Mouse (Mus musculus) forebrain, embryonic 14.5 days (tissue): ENCODE measurements around the gene Exd1. TPM values are rescaled to one million over a fixed set of nuclear protein-coding genes. Genes with fewer than 3 reads are reported as not detected.

ENCODE experiments used
- ATAC-seq: fragments of 200-750 bp; cut with Nextera tagmentation; 2 replicates; pipeline ENCODE4 v1.8.0; 2017; ENCODE audit warnings: mild to moderate bottlenecking, moderate library complexity
- DNase-seq: peaks from one replicate; pipeline ENCODE4 v3.0.0-alpha.2; 2015; ENCODE audit warnings: low spot score
- H3K27ac ChIP-seq: fragments of 300-500 bp; sonication (generic); 2 replicates; pipeline ENCODE4 v1.5.1; 2014; ENCODE audit warnings: low read depth, mild to moderate bottlenecking, control low read depth, low read length, moderate library complexity
- H3K27me3 ChIP-seq: fragments of 300-500 bp; sonication (generic); replicated peaks from 2 replicates; pipeline ENCODE4 v1.6.1; 2014; ENCODE audit warnings: low read length, control low read depth, mixed read lengths; ENCODE audit not compliant: control insufficient read depth, insufficient read depth
- H3K36me3 ChIP-seq: fragments of 300-500 bp; sonication (generic); 2 replicates; pipeline ENCODE4 v1.6.1; 2014; ENCODE audit warnings: low read length, control low read depth; ENCODE audit not compliant: control insufficient read depth, insufficient read depth
- H3K4me1 ChIP-seq: fragments of 300-500 bp; sonication (generic); 2 replicates; pipeline ENCODE4 v1.6.1; 2014; ENCODE audit warnings: antibody characterized with exemption, low read length, control low read depth; ENCODE audit not compliant: control insufficient read depth, insufficient read depth
- H3K4me2 ChIP-seq: fragments of 300-500 bp; sonication (generic); 2 replicates; pipeline ENCODE4 v1.6.1; 2014; ENCODE audit warnings: mild to moderate bottlenecking, control low read depth, low read length
- H3K4me3 ChIP-seq: fragments of 300-500 bp; sonication (generic); 2 replicates; pipeline ENCODE4 v1.5.1; 2014; ENCODE audit warnings: low read depth, low read length, control low read depth
- H3K9ac ChIP-seq: fragments of 300-500 bp; sonication (generic); 2 replicates; pipeline ENCODE4 v1.6.1; 2014; ENCODE audit warnings: mild to moderate bottlenecking, low read length, control low read depth, moderate library complexity
- H3K9me3 ChIP-seq: fragments of 300-500 bp; sonication (generic); replicated peaks from 2 replicates; pipeline ENCODE4 v1.6.1; 2016; ENCODE audit warnings: low read length, control low read depth, mixed read lengths; ENCODE audit not compliant: control insufficient read depth
- WGBS: fragments of 180-500 bp; shearing (Covaris S2); extraction: QIAGEN DNeasy Blood & Tissue Kit; methylation state at CpG from one replicate; pipeline ENCODE4 v1.1.7; 2014; 5-methylcytosine and 5-hydroxymethylcytosine counted together
- polyA plus RNA-seq: library from polyadenylated mRNA; unstranded; fragments of >200 nt; fragmentation: Nextera tagmentation; extraction: Ambion mirVana; gene quantifications from 2 replicates; pipeline ENCODE4 v1.2.1, GENCODE M21; 2014

Exd1 gene
- polyA plus RNA-seq, 1 experiment from 2014 or later, result 0.29 TPM

DNA sequence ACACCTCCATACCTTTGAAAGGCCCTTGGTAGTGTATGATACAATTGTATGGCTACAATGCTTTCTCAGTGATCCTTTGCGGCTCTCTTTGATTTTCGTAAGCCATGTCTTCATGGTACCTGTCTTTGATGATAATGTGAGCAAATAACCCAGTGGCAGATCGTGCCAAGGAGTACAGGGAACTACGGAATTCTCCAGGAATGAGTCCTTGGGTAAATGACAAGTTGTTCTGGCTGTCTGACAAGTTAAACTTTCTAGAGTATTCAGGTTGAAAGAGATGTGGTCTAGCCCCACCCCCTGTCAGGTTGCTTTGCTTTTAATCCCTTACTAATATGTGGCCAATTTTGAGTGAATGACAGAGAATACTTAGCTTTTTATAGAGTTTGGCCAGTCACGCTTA, 1.3 kb upstream of the Exd1 start:
- Histone ChIP-seq H3K4me3 (peak overlapping the region; percentile 85), H3K9ac (peak overlapping the region; percentile 86), H3K27ac (no peak overlapping the region), H3K36me3 (no peaks in the 10 kb centered on the region), H3K4me2 (peak overlapping the region; percentile 74), H3K9me3 (no peaks in the 10 kb centered on the region), H3K4me1 (peaks cover 12% of the 10 kb centered on the region), H3K27me3 (no peaks in the 10 kb centered on the region)
- no peak for ATAC-seq
- WGBS, result 72% methylated on average over 5 of the region's 5 CpGs
- peak; percentile 2 for DNase-seq

DNA sequence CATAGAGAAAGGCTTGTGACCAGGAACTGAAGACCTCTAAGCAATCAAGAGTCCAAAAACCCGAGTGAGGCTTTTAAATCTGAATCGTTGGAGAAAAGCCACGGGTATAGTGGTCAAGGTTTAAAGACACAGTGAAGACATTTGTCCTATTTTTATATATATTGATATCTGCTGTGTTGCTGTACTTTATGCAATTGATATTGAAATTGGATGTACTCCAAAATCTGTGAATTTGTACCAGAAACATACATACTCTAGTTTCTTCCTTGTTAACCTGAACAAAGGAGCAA, 889 bp upstream of the Exd1 start:
- Histone ChIP-seq H3K27me3 (no peaks in the 10 kb centered on the region), H3K4me1 (peaks cover 12% of the 10 kb centered on the region), H3K4me3 (peak overlapping the region; percentile 85), H3K9ac (peak overlapping the region; percentile 86), H3K36me3 (no peaks in the 10 kb centered on the region), H3K4me2 (peak overlapping the region; percentile 74), H3K9me3 (no peaks in the 10 kb centered on the region), H3K27ac (no peak overlapping the region)
- ATAC-seq (no peak), DNase-seq (no peak)
- WGBS, result 10% methylated on average over 3 of the region's 3 CpGs

DNA sequence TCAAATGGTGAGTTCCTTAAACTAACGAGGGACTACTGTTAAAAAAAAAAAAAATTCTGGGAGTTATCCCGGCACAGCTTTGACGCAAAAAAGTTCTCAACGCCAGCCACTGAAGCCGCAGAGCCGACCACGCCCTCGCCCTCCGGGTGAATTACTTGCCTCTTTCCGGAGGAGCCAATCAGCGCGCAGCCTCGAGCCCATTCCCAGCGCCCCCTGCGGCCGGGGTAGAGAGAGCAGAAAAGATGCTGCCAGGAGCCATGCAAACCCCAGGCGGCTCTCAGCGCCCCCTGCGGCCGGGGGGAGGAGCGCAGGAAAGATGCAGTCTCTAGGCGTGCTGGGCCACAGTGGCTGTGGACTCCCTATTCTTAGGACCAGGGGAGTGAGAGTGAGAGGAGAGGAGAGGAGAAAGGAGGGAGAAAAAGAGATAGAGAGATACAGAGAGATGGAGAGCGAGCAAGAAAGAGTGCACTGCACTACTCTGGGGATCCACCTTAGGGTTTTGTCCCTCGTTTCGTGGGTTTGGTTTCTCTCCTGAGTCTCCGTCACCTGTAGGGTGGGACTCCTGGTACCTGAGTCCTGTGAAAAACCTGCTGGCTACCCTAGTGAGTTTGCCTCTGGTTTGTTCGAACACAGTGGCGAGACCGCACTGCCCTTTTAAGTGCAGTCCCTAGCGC, 442 bp downstream of the Exd1 start:
- 1% methylated on average over 30 of the region's 30 CpGs for WGBS
- H3K4me1 ChIP-seq, result peaks cover 12% of the 10 kb centered on the region

DNA sequence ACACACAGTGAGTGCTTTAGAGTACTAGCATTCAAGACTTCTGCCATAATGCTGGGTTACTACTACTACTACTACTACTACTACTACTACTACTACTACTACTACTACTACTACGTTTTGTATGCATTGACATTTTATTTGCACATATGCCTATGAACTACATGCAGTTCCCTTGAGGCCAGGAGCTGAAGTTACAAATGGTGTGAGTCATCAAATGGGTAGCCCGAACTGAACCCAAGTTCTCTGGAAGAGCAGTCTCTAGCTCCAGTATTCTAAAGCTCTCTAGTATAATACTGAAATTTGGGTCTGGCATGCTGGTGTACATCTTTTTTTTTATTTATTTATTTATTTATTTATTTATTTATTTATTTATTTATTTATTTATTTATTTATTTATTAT, 3.8 kb downstream of the Exd1 start:
- H3K4me3 ChIP-seq, result no peak overlapping the region
- H3K4me1 ChIP-seq, result peaks cover 4% of the 10 kb centered on the region
- WGBS, result 80% methylated on average over 2 of the region's 2 CpGs
- H3K9me3 ChIP-seq, result no peaks in the 10 kb centered on the region
- H3K27me3 ChIP-seq, result no peaks in the 10 kb centered on the region
- ATAC-seq, result no peak
- no peak overlapping the region for H3K27ac ChIP-seq
- no peak overlapping the region for H3K9ac ChIP-seq
- H3K4me2 ChIP-seq, result no peak overlapping the region
- H3K36me3 ChIP-seq, result no peaks in the 10 kb centered on the region
- DNase-seq, result no peak

More for the DNA sequence above, 442 bp downstream of the Exd1 start:
- no peaks in the 10 kb centered on the region for H3K27me3 ChIP-seq
- peak overlapping the region; percentile 85 for H3K4me3 ChIP-seq
- DNase-seq (peak; percentile 67), ATAC-seq (peak; percentile 74)
- H3K4me2 ChIP-seq, result peak overlapping the region; percentile 74
- H3K36me3 ChIP-seq, result no peaks in the 10 kb centered on the region
- peak overlapping the region; percentile 86 for H3K9ac ChIP-seq
- no peaks in the 10 kb centered on the region for H3K9me3 ChIP-seq
- 0 out of 2 replicates have a peak overlapping the region, but pooled peaks have one; percentile 41 for H3K27ac ChIP-seq

DNA sequence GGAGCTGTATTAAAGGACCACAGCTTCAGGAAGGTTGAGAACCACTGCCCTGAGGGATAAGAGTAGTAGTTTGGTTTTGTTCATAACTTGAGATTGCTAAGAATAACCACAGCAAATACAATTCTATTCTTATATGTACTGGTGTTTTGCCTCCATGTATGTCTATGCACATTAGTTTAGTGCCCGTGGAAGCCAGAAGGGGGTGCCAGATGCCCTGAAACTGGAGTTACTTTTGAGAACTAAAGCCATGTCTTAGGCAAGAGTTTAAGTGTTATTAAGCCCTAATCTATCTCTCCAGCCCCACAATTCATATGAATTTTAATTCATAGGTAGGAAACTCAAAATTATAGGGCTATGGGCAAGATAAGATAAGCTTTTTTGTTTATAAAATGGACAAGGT, 5.3 kb downstream of the Exd1 start:
- H3K27ac ChIP-seq, result no peak overlapping the region
- no peaks in the 10 kb centered on the region for H3K36me3 ChIP-seq
- peak; percentile 71 for DNase-seq
- no peak overlapping the region for H3K4me3 ChIP-seq
- H3K9ac ChIP-seq, result no peak overlapping the region
- H3K9me3 ChIP-seq, result no peaks in the 10 kb centered on the region
- no peak for ATAC-seq
- H3K4me1 ChIP-seq, result no peaks in the 10 kb centered on the region
- H3K27me3 ChIP-seq, result no peaks in the 10 kb centered on the region
- H3K4me2 ChIP-seq, result no peak overlapping the region
- WGBS, result 32% methylated on average over 1 of the region's 1 CpGs

DNA sequence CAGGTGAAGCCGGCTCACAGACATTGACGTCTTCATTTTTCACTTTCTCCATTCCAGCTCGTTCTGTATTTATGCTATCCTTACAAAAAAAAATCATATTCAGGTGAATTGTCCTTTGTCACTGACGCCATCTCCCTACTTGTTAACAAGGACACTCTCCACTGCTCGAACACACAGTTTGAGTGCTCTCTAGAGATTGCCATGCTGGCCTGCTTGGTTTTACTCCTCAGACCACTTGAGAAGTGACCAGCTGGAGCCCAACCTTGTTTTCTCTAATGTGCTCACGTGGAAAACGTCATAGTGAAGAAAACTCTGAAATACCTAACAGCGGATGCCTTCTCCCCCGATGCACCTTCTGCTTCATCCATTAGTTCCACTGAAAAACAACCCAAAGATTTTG, 8.6 kb downstream of the Exd1 start:
- H3K4me1 ChIP-seq, result no peaks in the 10 kb centered on the region
- DNase-seq, result no peak
- H3K4me3 ChIP-seq, result no peak overlapping the region
- no peaks in the 10 kb centered on the region for H3K36me3 ChIP-seq
- no peak overlapping the region for H3K4me2 ChIP-seq
- 79% methylated on average over 9 of the region's 9 CpGs for WGBS
- ATAC-seq, result no peak
- no peak overlapping the region for H3K27ac ChIP-seq
- H3K9ac ChIP-seq, result no peak overlapping the region
- no peaks in the 10 kb centered on the region for H3K9me3 ChIP-seq
- no peaks in the 10 kb centered on the region for H3K27me3 ChIP-seq

DNA sequence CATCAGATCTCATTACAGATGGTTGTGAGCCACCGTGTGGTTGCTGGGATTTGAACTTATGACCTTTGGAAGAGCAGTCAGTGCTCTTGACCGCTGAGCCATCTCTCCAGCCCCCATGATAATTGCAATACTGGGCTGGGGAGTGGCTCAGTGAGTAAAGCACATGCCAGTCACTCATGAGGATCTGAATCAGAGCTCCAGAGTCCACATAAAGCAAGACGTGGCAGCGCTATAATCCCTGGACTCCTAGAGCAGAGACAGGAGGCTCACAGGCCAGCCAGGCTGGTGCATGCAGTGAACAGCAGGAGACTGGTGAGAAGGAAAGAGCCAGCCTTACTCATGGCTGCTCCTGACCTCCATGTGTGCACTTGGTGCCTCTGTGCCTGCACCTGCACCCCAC, 22.0 kb downstream of the Exd1 start:
- DNase-seq (no peak), ATAC-seq (no peak)
- Histone ChIP-seq H3K4me1 (no peaks in the 10 kb centered on the region), H3K4me3 (no peak overlapping the region), H3K27me3 (no peaks in the 10 kb centered on the region), H3K4me2 (no peak overlapping the region), H3K9me3 (no peaks in the 10 kb centered on the region), H3K27ac (no peak overlapping the region), H3K9ac (no peak overlapping the region), H3K36me3 (no peaks in the 10 kb centered on the region)
- WGBS, result 54% methylated on average over 4 of the region's 4 CpGs

DNA sequence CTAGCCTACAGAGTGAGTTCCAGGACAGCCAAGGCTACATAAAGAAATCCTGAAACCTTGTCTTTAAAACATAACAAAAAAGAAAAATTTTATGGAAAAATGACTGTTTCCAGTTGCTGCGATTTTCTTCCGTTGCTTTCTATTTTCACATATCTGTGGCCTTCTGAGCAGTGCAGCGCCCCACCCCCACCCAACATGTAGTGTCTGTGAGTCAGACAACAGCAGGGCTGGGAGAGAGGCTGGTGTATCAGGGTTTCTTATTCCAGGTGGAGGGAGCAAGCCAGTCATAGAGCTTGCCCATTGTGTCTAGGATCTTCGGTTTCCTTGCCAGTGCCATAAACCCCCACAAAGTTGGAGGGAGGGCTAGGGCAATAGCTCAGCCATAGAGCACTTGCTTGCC, 23.6 kb downstream of the Exd1 start:
- no peak overlapping the region for H3K4me3 ChIP-seq
- WGBS, result 76% methylated on average over 4 of the region's 4 CpGs
- H3K27me3 ChIP-seq, result no peaks in the 10 kb centered on the region
- no peaks in the 10 kb centered on the region for H3K9me3 ChIP-seq
- DNase-seq (no peak), ATAC-seq (no peak)
- H3K9ac ChIP-seq, result no peak overlapping the region
- no peaks in the 10 kb centered on the region for H3K36me3 ChIP-seq
- H3K27ac ChIP-seq, result no peak overlapping the region
- H3K4me2 ChIP-seq, result no peak overlapping the region
- no peaks in the 10 kb centered on the region for H3K4me1 ChIP-seq

DNA sequence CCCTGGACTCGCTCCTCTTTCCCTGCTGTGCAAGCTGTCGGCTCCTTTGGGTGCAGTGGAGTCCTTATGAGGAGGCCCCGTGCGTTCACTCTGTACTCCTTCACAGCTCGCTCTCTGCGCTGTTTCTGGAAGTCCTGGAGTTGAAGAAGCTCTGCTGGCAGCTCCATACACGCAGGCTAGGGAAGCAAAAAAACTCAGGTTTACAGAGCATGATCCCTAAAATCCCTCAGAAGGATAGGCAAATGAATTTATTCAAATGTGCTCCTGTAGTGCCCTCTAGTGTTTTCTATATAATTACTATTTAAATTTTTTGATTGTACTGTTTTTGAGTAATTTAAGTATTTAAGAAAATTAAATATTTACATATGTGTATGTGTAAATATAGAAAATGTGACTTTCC, 26.9 kb downstream of the Exd1 start:
- H3K27ac ChIP-seq, result no peak overlapping the region
- WGBS, result 70% methylated on average over 7 of the region's 7 CpGs
- no peak for ATAC-seq
- peak; percentile 49 for DNase-seq
- no peaks in the 10 kb centered on the region for H3K27me3 ChIP-seq
- no peak overlapping the region for H3K4me2 ChIP-seq
- no peak overlapping the region for H3K9ac ChIP-seq
- no peaks in the 10 kb centered on the region for H3K36me3 ChIP-seq
- no peak overlapping the region for H3K4me3 ChIP-seq
- no peaks in the 10 kb centered on the region for H3K4me1 ChIP-seq
- no peaks in the 10 kb centered on the region for H3K9me3 ChIP-seq
